Mouse (Mus musculus) olfactory bulb, adult 2 months (tissue): ENCODE measurements around the gene Slc46a1.

ENCODE experiments used
- CTCF ChIP-seq: fragments of 200-500 bp; IDR thresholded peaks from 2 replicates; pipeline ENCODE4 v1.5.1; 2012; ENCODE audit warnings: low read depth, mild to moderate bottlenecking, low read length, moderate library complexity; ENCODE audit not compliant: insufficient read depth
- POLR2A ChIP-seq: fragments of 200-500 bp; IDR thresholded peaks from 2 replicates; pipeline ENCODE4 v1.6.1; 2012; ENCODE audit warnings: mild to moderate bottlenecking, low read depth, low read length, moderate library complexity; ENCODE audit not compliant: insufficient read depth

GRCm38 (mm10) chr11:78448242-78448641, 17.3 kb upstream of the Slc46a1 start:
- TF ChIP-seq POLR2A (no peak), CTCF (no peak)
